Mouse (Mus musculus) E14TG2a.4 (cell line): ENCODE measurements around the gene Mosmo.
A peak's percentile ranks its signal among the peaks of the same experiment; 100 is the strongest.

ENCODE experiments used
- H3K27me3 ChIP-seq: 2 replicates; pipeline ENCODE4 v1.6.1; 2014; ENCODE audit warnings: low read length, control low read depth; ENCODE audit not compliant: insufficient read depth
- H3K36me3 ChIP-seq: 2 replicates; pipeline ENCODE4 v1.6.1; 2014; ENCODE audit warnings: low read length, control low read depth; ENCODE audit not compliant: insufficient read depth
- H3K4me1 ChIP-seq: replicated peaks from 2 replicates; pipeline ENCODE4 v1.6.1; 2014; ENCODE audit warnings: low read depth, low read length, control low read depth
- H3K4me3 ChIP-seq: replicated peaks from 2 replicates; pipeline ENCODE4 v1.5.1; 2014; ENCODE audit warnings: mild to moderate bottlenecking, low read length
- H3K9me3 ChIP-seq: 2 replicates; pipeline ENCODE4 v1.6.1; 2014; ENCODE audit warnings: low read length, control low read depth
- CTCF ChIP-seq: conservative IDR thresholded peaks from 2 replicates; pipeline ENCODE4 v1.5.1; 2014; ENCODE audit warnings: low read length
- NANOG ChIP-seq: IDR thresholded peaks from 2 replicates; pipeline ENCODE4 v1.6.1; 2014; ENCODE audit warnings: borderline replicate concordance, low read length, mixed read lengths
- POU5F1 ChIP-seq: IDR thresholded peaks from 2 replicates; pipeline ENCODE4 v1.6.1; 2014; ENCODE audit warnings: low read length, borderline replicate concordance

The Mosmo gene

GRCm38 (mm10) chr7:120717261-120717660, 39.8 kb downstream of the Mosmo start:
- no peak for TF ChIP-seq NANOG
- no peak for TF ChIP-seq POU5F1
- TF ChIP-seq CTCF, result no peak

GRCm38 (mm10) chr7:120721051-120721450, 43.6 kb downstream of the Mosmo start:
- Histone ChIP-seq H3K36me3 (peaks cover 16% of the 10 kb centered on the region), H3K27me3 (no peaks in the 10 kb centered on the region), H3K4me1 (peaks cover 52% of the 10 kb centered on the region), H3K4me3 (no peak overlapping the region), H3K9me3 (no peaks in the 10 kb centered on the region)
- no peak for TF ChIP-seq CTCF
- no peak for TF ChIP-seq POU5F1
- TF ChIP-seq NANOG, result no peak

More at GRCm38 (mm10) chr7:120717261-120717660, 39.8 kb downstream of the Mosmo start:
- Histone ChIP-seq H3K27me3 (no peaks in the 10 kb centered on the region), H3K4me1 (peaks cover 24% of the 10 kb centered on the region), H3K9me3 (no peaks in the 10 kb centered on the region), H3K4me3 (no peak overlapping the region), H3K36me3 (peaks cover 10% of the 10 kb centered on the region; the same call in 1 of the 2 replicates)

GRCm38 (mm10) chr7:120721456-120721855, 44.0 kb downstream of the Mosmo start:
- TF ChIP-seq POU5F1 (no peak), NANOG (no peak), CTCF (no peak)

GRCm38 (mm10) chr7:120722063-120722462, 44.6 kb downstream of the Mosmo start:
- Histone ChIP-seq H3K27me3 (no peaks in the 10 kb centered on the region), H3K36me3 (peaks cover 20% of the 10 kb centered on the region), H3K9me3 (no peaks in the 10 kb centered on the region), H3K4me3 (no peak overlapping the region), H3K4me1 (peaks cover 52% of the 10 kb centered on the region)
- no peak for TF ChIP-seq CTCF
- TF ChIP-seq POU5F1, result no peak
- TF ChIP-seq NANOG, result no peak

More at GRCm38 (mm10) chr7:120721456-120721855, 44.0 kb downstream of the Mosmo start:
- no peaks in the 10 kb centered on the region for H3K9me3 ChIP-seq
- no peak overlapping the region for H3K4me3 ChIP-seq
- H3K27me3 ChIP-seq, result no peaks in the 10 kb centered on the region
- peaks cover 53% of the 10 kb centered on the region for H3K4me1 ChIP-seq
- H3K36me3 ChIP-seq, result peaks cover 20% of the 10 kb centered on the region

GRCm38 (mm10) chr7:120722839-120723278, 45.4 kb downstream of the Mosmo start:
- H3K36me3 ChIP-seq, result peaks cover 20% of the 10 kb centered on the region
- peaks cover 53% of the 10 kb centered on the region for H3K4me1 ChIP-seq
- H3K27me3 ChIP-seq, result no peaks in the 10 kb centered on the region
- no peak overlapping the region for H3K4me3 ChIP-seq
- TF ChIP-seq CTCF (no peak), POU5F1 (no peak), NANOG (no peak)
- no peaks in the 10 kb centered on the region for H3K9me3 ChIP-seq

- H3K4me1 ChIP-seq, result peaks cover 39% of the 10 kb centered on the region
- H3K4me3 ChIP-seq, result no peak overlapping the region
- no peaks in the 10 kb centered on the region for H3K9me3 ChIP-seq
- peaks cover 40% of the 10 kb centered on the region for H3K36me3 ChIP-seq
- TF ChIP-seq CTCF (peak; percentile 80), NANOG (no peak)
- no peaks in the 10 kb centered on the region for H3K27me3 ChIP-seq
These were observed 50.2 kb downstream of the Mosmo start for GRCm38 (mm10) chr7:120727581-120727980.

GRCm38 (mm10) chr7:120729635-120730034, 52.2 kb downstream of the Mosmo start:
- Histone ChIP-seq H3K9me3 (no peaks in the 10 kb centered on the region), H3K36me3 (peaks cover 47% of the 10 kb centered on the region), H3K4me3 (no peak overlapping the region), H3K27me3 (no peaks in the 10 kb centered on the region), H3K4me1 (peaks cover 21% of the 10 kb centered on the region)
- no peak for TF ChIP-seq NANOG
- TF ChIP-seq POU5F1, result no peak
- no peak for TF ChIP-seq CTCF

GRCm38 (mm10) chr7:120732906-120733305, 55.5 kb downstream of the Mosmo start:
- TF ChIP-seq NANOG (no peak), CTCF (no peak), POU5F1 (no peak)

GRCm38 (mm10) chr7:120739018-120739417, 61.6 kb downstream of the Mosmo start, which contains the start of gene Vwa3a:
Vwa3a (plus strand) TSS chr7:120739318.
- peaks cover 9% of the 10 kb centered on the region for H3K27me3 ChIP-seq
- H3K9me3 ChIP-seq, result no peaks in the 10 kb centered on the region
- H3K4me3 ChIP-seq, result peak within 1 kb of the TSS; percentile 39
- TF ChIP-seq NANOG, result no peak
- H3K36me3 ChIP-seq, result 0 out of 2 replicates have a peak, but pooled peaks cover 4% of the 10 kb centered on the region
- H3K4me1 ChIP-seq, result peaks cover 51% of the 10 kb centered on the region

More at GRCm38 (mm10) chr7:120732906-120733305, 55.5 kb downstream of the Mosmo start:
- Histone ChIP-seq H3K4me1 (peaks cover 20% of the 10 kb centered on the region), H3K9me3 (no peaks in the 10 kb centered on the region), H3K36me3 (peaks cover 38% of the 10 kb centered on the region), H3K4me3 (no peak overlapping the region), H3K27me3 (no peaks in the 10 kb centered on the region)
